Mouse (Mus musculus) thymus, adult 2 months (tissue): ENCODE data around the gene Zfp239.

ENCODE experiments used
- CTCF ChIP-seq: fragments of 200-500 bp; IDR thresholded peaks from 2 replicates; pipeline ENCODE4 v1.5.1; 2012; ENCODE audit warnings: mild to moderate bottlenecking, control low read depth, low read length, moderate library complexity, borderline replicate concordance; ENCODE audit not compliant: control insufficient read depth, poor library complexity, insufficient read depth; ENCODE audit errors: extremely low read depth
- POLR2A ChIP-seq: fragments of 200-500 bp; IDR thresholded peaks from 2 replicates; pipeline ENCODE4 v1.6.1; 2012; ENCODE audit warnings: mild to moderate bottlenecking, low read length, control low read depth, moderate library complexity; ENCODE audit not compliant: control insufficient read depth, poor library complexity, insufficient read depth; ENCODE audit errors: extremely low read depth

GRCm38 (mm10) chr6:117922041-117922440 is 60.1 kb downstream of the Zfp239 start:
- no peak for TF ChIP-seq CTCF
- TF ChIP-seq POLR2A, result no peak
